Mouse (Mus musculus): ENCODE data around the gene Rab11fip5.

Rab11fip5 gene

GRCm38 (mm10) chr6:85373951-85374733 is at the start of gene Rab11fip5:
Rab11fip5 (minus strand) TSS chr6:85374634.
- no peak for DNase-seq (ENCODE audit: low spot score in 2 of 2)

GRCm38 (mm10) chr6:85423836-85424379 is 49.5 kb upstream of the Rab11fip5 start, which contains the start of gene Noto:
Noto (plus strand) TSS chr6:85423886.
- no peak for DNase-seq (ENCODE audit: low spot score in 2 of 2)

- DNase-seq (ENCODE audit: low spot score in 2 of 2) = no peak
Measured at GRCm38 (mm10) chr6:85419150-85419549, 44.7 kb upstream of the Rab11fip5 start.

- no peak for DNase-seq (ENCODE audit: low spot score in 2 of 2)
Measured at GRCm38 (mm10) chr6:85415829-85416228, 41.4 kb upstream of the Rab11fip5 start.

GRCm38 (mm10) chr6:85410771-85411273 is 36.4 kb upstream of the Rab11fip5 start:
- no peak for DNase-seq (ENCODE audit: low spot score in 2 of 2)

GRCm38 (mm10) chr6:85409003-85409402 is 34.6 kb upstream of the Rab11fip5 start:
- no peak for DNase-seq (ENCODE audit: low spot score in 2 of 2)

- no peak for DNase-seq (ENCODE audit: low spot score in 2 of 2)
Measured at GRCm38 (mm10) chr6:85403039-85403438, 28.6 kb upstream of the Rab11fip5 start.

GRCm38 (mm10) chr6:85402613-85403012 is 28.2 kb upstream of the Rab11fip5 start:
- no peak for DNase-seq (ENCODE audit: low spot score in 2 of 2)

GRCm38 (mm10) chr6:85399715-85400114 is 25.3 kb upstream of the Rab11fip5 start:
- no peak for DNase-seq (ENCODE audit: low spot score in 2 of 2)

- peak in 1 of 2 experiments; percentile 34 for DNase-seq (ENCODE audit: low spot score in 2 of 2)
Measured at GRCm38 (mm10) chr6:85397165-85397564, 22.7 kb upstream of the Rab11fip5 start.

GRCm38 (mm10) chr6:85395360-85395759 is 20.9 kb upstream of the Rab11fip5 start:
- no peak for DNase-seq (ENCODE audit: low spot score in 2 of 2)

- peak; percentile 27 to 60 for DNase-seq (ENCODE audit: low spot score in 2 of 2)
Measured at GRCm38 (mm10) chr6:85391803-85392202, 17.4 kb upstream of the Rab11fip5 start.

- DNase-seq (ENCODE audit: low spot score in 2 of 2) = no peak
Measured at GRCm38 (mm10) chr6:85388608-85389007, 14.2 kb upstream of the Rab11fip5 start.

GRCm38 (mm10) chr6:85382791-85383190 is 8.4 kb upstream of the Rab11fip5 start:
- DNase-seq (ENCODE audit: low spot score in 2 of 2) = no peak

GRCm38 (mm10) chr6:85381648-85382020 is 7.2 kb upstream of the Rab11fip5 start:
- DNase-seq (ENCODE audit: low spot score in 2 of 2) = no peak

GRCm38 (mm10) chr6:85380901-85381647 is 6.6 kb upstream of the Rab11fip5 start:
- no peak for DNase-seq (ENCODE audit: low spot score in 2 of 2)

- peak; percentile 26 to 45 for DNase-seq (ENCODE audit: low spot score in 2 of 2)
Measured at GRCm38 (mm10) chr6:85380201-85380900, 5.9 kb upstream of the Rab11fip5 start.

GRCm38 (mm10) chr6:85378629-85379028 is 4.2 kb upstream of the Rab11fip5 start:
- no peak for DNase-seq (ENCODE audit: low spot score in 2 of 2)

- no peak for DNase-seq (ENCODE audit: low spot score in 2 of 2)
Measured at GRCm38 (mm10) chr6:85377876-85378275, 3.4 kb upstream of the Rab11fip5 start.

GRCm38 (mm10) chr6:85377066-85377734 is 2.8 kb upstream of the Rab11fip5 start:
- no peak for DNase-seq (ENCODE audit: low spot score in 2 of 2)

- DNase-seq (ENCODE audit: low spot score in 2 of 2) = peak; percentile 97 to 98
Measured at GRCm38 (mm10) chr6:85374734-85375114, 290 bp upstream of the Rab11fip5 start.
